Mouse (Mus musculus) thymus, postnatal 4 days (tissue): ENCODE measurements around the gene Aldh1a2.

ENCODE experiments used
- DNase-seq: peaks from one replicate; pipeline ENCODE4 v3.0.0; 2021

The Aldh1a2 gene

GRCm38 (mm10) chr9:71290730-71291129 is 75.1 kb downstream of the Aldh1a2 start:
- DNase-seq = no peak

- DNase-seq = no peak
These were observed 79.9 kb downstream of the Aldh1a2 start for GRCm38 (mm10) chr9:71295501-71295900.

- DNase-seq = peak; percentile 42
These were observed 88.0 kb downstream of the Aldh1a2 start for GRCm38 (mm10) chr9:71303594-71303993.

GRCm38 (mm10) chr9:71307106-71307789 is 91.7 kb downstream of the Aldh1a2 start:
- no peak for DNase-seq

- peak; percentile 27 for DNase-seq
These were observed 100.4 kb downstream of the Aldh1a2 start for GRCm38 (mm10) chr9:71315960-71316359.

GRCm38 (mm10) chr9:71317096-71317920 is 101.7 kb downstream of the Aldh1a2 start:
- no peak for DNase-seq

- no peak for DNase-seq
These were observed 102.3 kb downstream of the Aldh1a2 start for GRCm38 (mm10) chr9:71317921-71318241.

- DNase-seq = no peak
These were observed 104.2 kb downstream of the Aldh1a2 start for GRCm38 (mm10) chr9:71319776-71320175.

- no peak for DNase-seq
These were observed 104.9 kb downstream of the Aldh1a2 start for GRCm38 (mm10) chr9:71320246-71321155.

- DNase-seq = no peak
These were observed 105.8 kb downstream of the Aldh1a2 start for GRCm38 (mm10) chr9:71321436-71321835.

GRCm38 (mm10) chr9:71321871-71322270 is 106.3 kb downstream of the Aldh1a2 start:
- no peak for DNase-seq

GRCm38 (mm10) chr9:71323303-71323952 is 107.8 kb downstream of the Aldh1a2 start:
- no peak for DNase-seq

GRCm38 (mm10) chr9:71324060-71324459 is 108.5 kb downstream of the Aldh1a2 start:
- no peak for DNase-seq

- no peak for DNase-seq
These were observed 110.7 kb downstream of the Aldh1a2 start for GRCm38 (mm10) chr9:71326261-71326660.

GRCm38 (mm10) chr9:71331661-71332060 is 116.1 kb downstream of the Aldh1a2 start:
- no peak for DNase-seq

- no peak for DNase-seq
These were observed 121.1 kb downstream of the Aldh1a2 start for GRCm38 (mm10) chr9:71336674-71337073.

- no peak for DNase-seq
These were observed 121.8 kb downstream of the Aldh1a2 start for GRCm38 (mm10) chr9:71337425-71337824.

- DNase-seq = no peak
These were observed 124.5 kb downstream of the Aldh1a2 start for GRCm38 (mm10) chr9:71340116-71340515.
